Mouse (Mus musculus) neutrophil, adult 83 days (primary cell): ENCODE data around the gene Mdk. TPM values are rescaled to one million over a fixed set of nuclear protein-coding genes. Genes with fewer than 3 reads are reported as not detected.

Experiments used
- total RNA-seq, 2 experiments: library from RNA; stranded (reverse); gene quantifications; one replicate each; pipeline ENCODE4 v1.2.4; 2023

The Mdk gene
- total RNA-seq, result 1 to 10 TPM; 1.4 to 2.1 TPM

GRCm38 (mm10) chr2:91932160-91932711 lies at the start of gene Mdk:
Gene Mdk, minus strand, starts transcription at chr2:91932297.

GRCm38 (mm10) chr2:91975581-91976541 lies 43.8 kb upstream of the Mdk start, which contains the start of gene Dgkz:
Gene Dgkz, minus strand, starts transcription at chr2:91975864.

GRCm38 (mm10) chr2:91945483-91945882 lies 13.4 kb upstream of the Mdk start, which contains the start of gene Gm9821:
Gene Gm9821, plus strand, starts transcription at chr2:91945703.

GRCm38 (mm10) chr2:91926949-91927348 lies 5.1 kb downstream of the Mdk start, which contains the start of gene Chrm4:
Gene Chrm4, plus strand, starts transcription at chr2:91927249.

Other genes with a start within 250 kb of the Mdk start
- 10 to 100 TPM; 24.4 to 24.5 TPM for gene Atg13, start 221.7 kb downstream of the Mdk start, total RNA-seq
- gene Harbi1, start 221.4 kb downstream of the Mdk start, total RNA-seq, result 1 to 10 TPM; 3.2 to 3.9 TPM
- 10 to 100 TPM; 35.5 to 36.1 TPM for gene Ambra1, start 202.2 kb downstream of the Mdk start, total RNA-seq
- not detected for gene Chrm4, start 5.0 kb downstream of the Mdk start, total RNA-seq
- gene Gm9821, start 13.4 kb upstream of the Mdk start, total RNA-seq, result not detected
- 100 to 1,000 TPM; 190 to 215 TPM for gene Dgkz, start 43.6 kb upstream of the Mdk start, total RNA-seq
- gene Creb3l1, start 92.2 kb upstream of the Mdk start, total RNA-seq, result 1 to 10 TPM; 3.0 to 3.1 TPM
- 100 to 1,000 TPM; 118 to 135 TPM for gene Phf21a, start 160.8 kb upstream of the Mdk start, total RNA-seq